Mouse (Mus musculus): ENCODE results near the gene Ggta1.

The Ggta1 gene

DNA sequence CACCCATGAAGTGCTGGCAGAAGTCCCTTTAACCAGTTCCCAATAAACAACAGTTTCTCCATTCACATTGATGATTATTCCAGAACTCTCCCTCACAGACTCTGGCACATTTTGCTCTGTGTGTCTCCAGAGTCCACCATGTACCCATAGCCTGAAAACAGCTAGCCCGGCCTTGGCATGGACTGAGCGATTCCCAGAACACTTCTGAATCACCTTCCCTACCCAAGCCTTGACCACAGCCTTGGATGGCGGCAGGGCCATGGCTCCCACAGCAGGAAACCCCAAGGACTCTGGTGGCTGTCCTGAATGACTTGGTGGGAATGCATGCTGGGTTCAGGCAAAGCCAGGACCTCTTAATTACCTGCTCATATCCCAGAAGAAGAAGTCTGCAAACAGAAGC is 22.6 kb downstream of the Ggta1 start:
- DNase-seq (ENCODE audit: low spot score in 2 of 2), result no peak

DNA sequence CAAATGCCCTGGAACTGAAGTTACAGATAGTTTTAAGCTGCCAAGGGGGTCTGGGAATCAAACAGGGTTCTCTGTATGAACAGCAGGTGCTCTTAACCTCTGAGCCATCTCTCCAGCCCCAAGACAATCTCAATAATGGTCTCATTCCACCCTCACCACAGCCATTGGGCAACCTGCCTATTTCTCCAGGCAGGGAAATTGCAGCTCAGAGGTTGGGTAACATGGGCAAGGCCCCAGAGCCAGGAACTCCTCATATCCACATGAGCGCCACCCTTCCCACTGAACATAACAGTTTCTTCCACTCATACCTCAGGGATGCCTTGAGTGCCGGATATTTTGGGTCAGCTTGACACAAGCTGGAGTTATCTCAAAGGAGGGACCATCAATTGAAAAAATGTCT is 25.2 kb downstream of the Ggta1 start:
- no peak for DNase-seq (ENCODE audit: low spot score in 2 of 2)

DNA sequence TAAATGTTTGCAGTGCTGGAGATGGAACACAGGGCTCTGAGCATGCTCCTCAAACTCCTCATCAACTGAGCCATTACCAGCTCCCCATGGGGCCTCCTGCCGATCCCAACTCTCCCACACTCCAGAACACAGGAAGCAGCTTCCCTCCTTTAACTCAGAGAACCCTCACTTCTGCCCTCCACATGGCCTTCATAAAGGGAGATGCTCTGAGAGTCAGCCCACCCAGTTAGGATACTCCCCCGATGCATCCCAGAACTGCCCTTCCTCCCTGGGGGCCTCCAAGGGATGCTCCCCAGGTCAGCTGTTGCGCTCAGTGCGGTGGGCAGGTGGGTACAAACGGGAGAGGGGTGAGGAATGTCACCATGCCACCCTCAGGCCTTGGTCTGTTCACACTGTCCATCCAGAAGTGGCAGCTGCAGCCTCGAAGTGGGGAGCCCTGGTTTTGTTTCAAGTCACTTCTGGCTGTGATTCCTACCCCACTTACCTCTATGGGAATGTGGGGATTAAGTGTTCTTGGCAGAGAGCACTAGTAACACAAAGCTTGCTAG is 28.4 kb downstream of the Ggta1 start:
- DNase-seq (ENCODE audit: low spot score in 2 of 2), result no peak

DNA sequence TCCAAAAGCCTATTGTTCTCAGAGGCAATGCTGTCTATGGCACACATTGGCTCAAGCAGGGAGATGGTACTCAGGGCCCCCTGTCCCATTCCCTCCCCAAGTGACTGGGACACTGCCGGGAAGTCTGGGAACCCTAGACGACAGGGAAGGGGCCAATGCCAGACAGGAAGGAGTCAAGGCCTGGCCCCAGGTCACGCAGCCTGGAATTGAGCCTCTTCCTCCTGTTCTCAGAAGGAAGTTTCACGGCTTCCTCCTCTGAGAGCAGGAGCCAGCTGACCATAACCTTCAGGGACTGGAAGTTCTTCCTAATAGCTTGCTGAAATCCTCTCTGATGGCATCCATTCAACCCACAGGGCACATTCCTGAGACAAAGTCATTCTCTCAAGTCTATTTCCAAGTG is 29.6 kb downstream of the Ggta1 start:
- no peak for DNase-seq (ENCODE audit: low spot score in 2 of 2)

- no peak for DNase-seq (ENCODE audit: low spot score in 2 of 2)
Measured at GRCm38 (mm10) chr2:35432472-35432871, 30.6 kb downstream of the Ggta1 start.

DNA sequence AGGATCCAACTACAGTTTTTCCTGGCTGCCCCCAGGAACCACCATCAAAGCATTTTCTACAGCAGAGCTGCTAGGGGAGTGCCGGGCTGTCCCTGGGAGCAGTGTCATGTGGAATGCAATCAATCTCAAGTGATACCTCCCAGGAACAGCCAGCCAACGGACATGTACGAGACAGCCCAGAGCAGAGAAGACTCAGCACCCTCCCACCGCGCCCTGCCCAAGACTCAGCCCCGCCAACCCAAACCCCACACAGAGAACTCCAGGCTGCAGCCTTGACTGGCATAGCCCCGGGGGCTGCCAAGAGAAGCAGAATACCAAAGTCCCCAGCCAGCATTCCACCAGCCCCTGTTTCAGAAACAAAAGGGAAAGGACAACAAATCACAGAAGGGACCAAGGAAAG is 31.0 kb downstream of the Ggta1 start:
- no peak for DNase-seq (ENCODE audit: low spot score in 2 of 2)

DNA sequence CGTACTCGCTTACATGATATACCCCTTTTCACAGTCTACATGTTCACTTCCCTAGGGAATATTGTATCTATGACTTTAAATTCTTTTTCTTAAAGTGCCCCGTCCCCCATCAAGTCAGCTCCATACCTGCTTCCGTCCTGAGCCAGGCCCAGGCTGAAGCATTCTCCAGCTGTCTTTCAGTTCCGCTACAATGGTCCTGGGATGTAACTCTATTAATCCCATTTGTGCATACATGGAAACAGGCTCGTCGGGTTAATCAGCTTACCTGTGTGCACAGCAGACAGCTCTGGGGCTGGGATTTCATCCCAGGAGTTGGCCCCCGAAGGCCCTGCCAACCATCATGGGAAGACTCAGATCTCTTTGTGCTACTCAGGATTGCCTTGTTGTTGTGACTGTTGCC is 32.2 kb downstream of the Ggta1 start:
- no peak for DNase-seq (ENCODE audit: low spot score in 2 of 2)

GRCm38 (mm10) chr2:35428615-35429300 is 34.3 kb downstream of the Ggta1 start:
- no peak for DNase-seq (ENCODE audit: low spot score in 2 of 2)

DNA sequence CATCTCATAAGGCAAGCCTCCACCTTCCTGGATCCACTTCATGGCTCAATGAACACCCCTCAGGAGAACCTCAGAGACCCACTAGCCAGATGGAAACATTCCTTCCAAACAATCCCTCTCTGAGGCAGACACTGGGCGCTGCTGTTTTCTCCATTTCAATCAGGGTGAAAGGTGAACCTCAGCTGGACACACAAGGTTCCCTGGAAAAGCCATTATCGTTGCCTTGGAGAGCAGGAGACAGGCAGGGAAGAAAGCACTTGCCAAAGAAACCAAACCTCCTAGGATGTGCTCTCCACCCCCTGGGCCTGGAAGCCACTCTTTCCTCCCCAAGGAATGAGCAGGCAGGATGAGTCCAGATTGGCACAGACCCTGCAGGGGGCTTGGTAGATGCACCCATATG is 35.5 kb downstream of the Ggta1 start:
- DNase-seq (ENCODE audit: low spot score in 2 of 2), result no peak

DNA sequence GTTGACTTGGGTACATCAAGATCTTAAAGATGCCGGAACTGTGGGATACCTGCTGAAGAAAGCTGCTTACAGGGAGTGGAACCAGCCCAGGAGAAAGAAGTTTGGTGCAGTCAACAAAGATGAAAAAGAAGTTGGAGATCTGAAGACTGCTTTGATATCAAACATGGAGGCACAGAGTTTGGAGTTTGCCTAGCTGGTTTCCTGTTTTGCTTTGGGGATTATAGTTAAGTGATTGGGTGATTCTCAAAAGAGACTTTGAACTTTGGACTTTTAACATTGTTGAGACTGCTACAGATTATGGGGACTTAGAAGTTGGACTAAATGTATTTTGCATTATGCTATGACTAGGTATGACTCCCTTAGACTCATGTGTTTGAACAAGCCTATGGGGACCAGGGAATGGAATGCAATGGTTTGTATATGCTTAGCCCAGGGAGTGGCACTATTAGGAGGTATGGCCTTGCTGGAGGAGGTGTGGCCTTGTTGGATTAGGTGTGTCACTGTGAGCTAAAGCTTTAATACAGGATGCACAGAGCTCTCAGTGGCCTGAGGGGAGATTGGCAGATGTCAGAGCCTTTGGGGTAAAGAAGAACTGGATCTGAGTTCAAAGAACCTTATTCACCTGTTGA is 39.2 kb downstream of the Ggta1 start:
- no peak for DNase-seq (ENCODE audit: low spot score in 2 of 2)

- DNase-seq (ENCODE audit: low spot score in 2 of 2), result no peak
Measured at GRCm38 (mm10) chr2:35422384-35422783, 40.6 kb downstream of the Ggta1 start.

- no peak for DNase-seq (ENCODE audit: low spot score in 2 of 2)
Measured at GRCm38 (mm10) chr2:35420681-35421080, 42.4 kb downstream of the Ggta1 start.

DNA sequence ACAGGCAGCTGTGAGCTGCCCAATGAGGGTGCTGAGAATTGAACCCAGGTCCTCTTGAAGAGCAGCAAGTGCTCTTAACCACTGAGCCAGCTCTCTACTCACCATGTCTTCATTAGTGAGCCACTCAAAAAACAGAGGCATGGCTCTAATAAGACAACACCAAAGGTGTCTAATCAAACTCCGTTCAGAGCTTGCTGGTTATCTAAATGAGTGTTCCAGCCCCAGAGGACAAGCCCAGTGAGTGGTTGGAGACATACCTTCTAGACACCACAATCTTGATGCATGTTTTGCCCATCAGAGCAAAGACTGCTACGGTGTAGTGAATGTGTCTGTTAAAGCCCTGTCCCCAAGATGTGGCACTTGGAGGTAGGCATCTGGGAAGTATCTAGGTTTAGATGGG is 43.4 kb downstream of the Ggta1 start:
- DNase-seq (ENCODE audit: low spot score in 2 of 2), result no peak

- no peak for DNase-seq (ENCODE audit: low spot score in 2 of 2)
Measured at GRCm38 (mm10) chr2:35419243-35419642, 43.8 kb downstream of the Ggta1 start.

- no peak for DNase-seq (ENCODE audit: low spot score in 2 of 2)
Measured at GRCm38 (mm10) chr2:35417231-35417630, 45.8 kb downstream of the Ggta1 start.

GRCm38 (mm10) chr2:35416473-35416872 is 46.6 kb downstream of the Ggta1 start:
- DNase-seq (ENCODE audit: low spot score in 2 of 2), result no peak

- DNase-seq (ENCODE audit: low spot score in 2 of 2), result no peak
Measured at GRCm38 (mm10) chr2:35412810-35413209, 50.2 kb downstream of the Ggta1 start.

DNA sequence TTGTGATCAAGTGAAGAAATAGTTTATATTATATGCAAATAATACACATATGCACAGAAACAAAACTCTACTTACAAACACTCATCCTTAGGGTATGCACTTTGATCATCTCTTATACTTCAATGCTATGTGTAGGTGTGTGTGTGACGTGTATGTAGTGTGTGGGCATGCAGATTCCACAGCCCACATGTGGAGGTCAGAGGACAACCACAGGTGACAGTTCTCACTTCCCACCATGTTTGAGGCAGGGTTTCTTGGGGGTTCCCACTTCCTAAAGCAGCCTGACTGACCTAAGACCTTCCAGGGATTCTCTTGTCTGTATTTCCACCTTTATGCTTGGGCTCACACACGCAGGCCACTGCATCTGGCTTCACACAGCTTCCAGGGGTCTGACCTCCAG is 50.8 kb downstream of the Ggta1 start:
- DNase-seq (ENCODE audit: low spot score in 2 of 2), result no peak

- DNase-seq (ENCODE audit: low spot score in 2 of 2), result no peak
Measured at GRCm38 (mm10) chr2:35411640-35412190, 51.3 kb downstream of the Ggta1 start.

DNA sequence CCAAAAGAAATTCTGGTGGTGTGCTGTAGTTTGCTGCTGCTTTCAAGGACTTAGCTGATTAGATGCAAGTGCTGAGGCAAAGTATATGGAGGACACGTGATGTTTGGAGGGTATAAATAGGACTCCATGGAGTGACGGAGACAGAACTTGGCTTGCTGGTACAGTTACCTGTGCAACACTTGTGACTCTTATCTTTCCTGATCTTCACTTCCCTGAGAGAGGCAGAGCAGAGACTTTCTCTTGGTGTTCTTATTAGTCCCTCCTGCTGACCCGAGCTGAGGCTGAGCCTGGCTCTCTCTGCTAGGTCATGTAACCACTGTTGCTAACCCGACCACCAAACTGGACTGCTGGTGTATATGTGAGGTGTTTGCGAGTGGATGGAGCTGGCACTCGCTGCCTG is 53.6 kb downstream of the Ggta1 start:
- DNase-seq (ENCODE audit: low spot score in 2 of 2), result no peak

GRCm38 (mm10) chr2:35408409-35409110 is 54.5 kb downstream of the Ggta1 start:
- DNase-seq (ENCODE audit: low spot score in 2 of 2), result no peak

GRCm38 (mm10) chr2:35407878-35408277 is 55.2 kb downstream of the Ggta1 start:
- no peak for DNase-seq (ENCODE audit: low spot score in 2 of 2)

GRCm38 (mm10) chr2:35407266-35407665 is 55.8 kb downstream of the Ggta1 start:
- no peak for DNase-seq (ENCODE audit: low spot score in 2 of 2)

Data from frontal cortex, postnatal 25 days (tissue).